Mouse (Mus musculus) cortical plate, adult 2 months (tissue): ENCODE data around the gene Bcr.

Experiments used
- CTCF ChIP-seq: fragments of 200-500 bp; IDR thresholded peaks from 2 replicates; pipeline ENCODE4 v1.5.1; 2011; ENCODE audit warnings: mild to moderate bottlenecking, control low read depth, low read length; ENCODE audit not compliant: insufficient read depth; ENCODE audit errors: extremely low read depth
- POLR2A ChIP-seq: fragments of 200-500 bp; IDR thresholded peaks from 2 replicates; pipeline ENCODE4 v1.6.1; 2011; ENCODE audit warnings: mild to moderate bottlenecking, low read length, control low read depth; ENCODE audit not compliant: insufficient read depth; ENCODE audit errors: extremely low read depth

DNA sequence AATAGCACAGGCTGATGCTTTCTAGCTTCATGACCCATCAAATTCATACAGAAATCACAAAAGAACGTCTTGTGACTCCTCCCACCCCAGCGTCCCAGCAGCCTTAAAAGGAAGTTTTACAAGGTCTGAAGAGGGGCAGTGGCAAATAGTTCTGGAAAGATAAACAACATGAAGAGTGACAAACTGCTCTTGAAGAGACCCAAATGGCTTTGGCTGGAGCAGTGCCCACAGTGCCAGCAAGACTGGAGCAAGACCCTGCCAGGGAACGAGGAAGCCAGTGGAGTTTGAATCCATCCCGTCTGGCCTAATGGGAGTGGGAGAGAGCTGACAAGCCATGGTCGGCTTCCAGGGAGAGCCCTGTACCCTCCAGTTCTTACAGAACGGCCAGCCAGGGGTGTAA lies 126.2 kb downstream of the Bcr start:
- TF ChIP-seq POLR2A, result no peak
- TF ChIP-seq CTCF, result no peak
